Mouse (Mus musculus) CH12F3 (cell line): ENCODE data around the gene Galnt10.

Experiments
- in situ Hi-C: fragments of 300-500 bp; cut with MboI; formaldehyde crosslinking; loops from 2 replicates; pipeline ENCODE4 v1.14.3; 2020; ENCODE audit warnings: low sequenced_read_pairs

Gene Galnt10

DNA sequence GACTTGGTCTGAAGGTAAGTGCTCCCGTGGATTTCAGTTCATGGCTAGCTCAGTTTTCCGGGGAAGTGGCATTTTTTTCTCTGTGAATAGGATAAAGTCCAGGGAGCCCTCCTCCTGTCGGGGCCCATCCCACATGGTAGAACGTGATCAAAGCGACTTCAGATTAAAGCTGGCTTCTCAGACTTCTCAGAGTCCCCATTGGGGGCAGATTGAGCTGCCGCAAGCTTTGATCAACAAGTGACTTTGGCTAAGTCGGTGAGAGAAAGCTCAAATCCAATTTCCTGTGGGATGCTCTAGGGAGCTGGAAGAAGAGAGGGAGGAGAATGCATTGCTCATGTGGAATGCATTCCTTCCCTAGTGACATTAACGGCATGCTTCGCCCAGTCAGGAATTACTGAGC lies 10.1 kb upstream of the Galnt10 start:
- in situ Hi-C loops, result no loop called here

DNA sequence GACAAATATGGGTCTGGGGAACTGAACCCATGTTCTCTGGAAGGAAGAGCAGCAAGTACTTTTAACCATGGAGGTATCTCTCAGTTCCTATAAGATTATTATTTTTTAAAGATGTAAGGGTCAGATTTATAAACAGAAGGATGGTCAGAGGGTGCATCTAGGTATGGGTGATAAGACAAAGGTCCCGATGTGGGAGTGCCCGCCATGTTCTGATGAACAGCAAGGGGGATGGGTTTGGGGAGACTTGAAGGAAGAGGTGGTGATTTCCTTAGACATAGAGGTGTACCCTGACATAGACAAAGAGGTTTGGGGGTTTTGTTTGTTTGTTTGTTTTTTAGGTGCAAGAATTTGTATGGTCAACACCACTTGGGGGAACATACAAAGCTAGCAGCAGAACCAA lies 1.6 kb upstream of the Galnt10 start:
- in situ Hi-C loops, result no loop called here

DNA sequence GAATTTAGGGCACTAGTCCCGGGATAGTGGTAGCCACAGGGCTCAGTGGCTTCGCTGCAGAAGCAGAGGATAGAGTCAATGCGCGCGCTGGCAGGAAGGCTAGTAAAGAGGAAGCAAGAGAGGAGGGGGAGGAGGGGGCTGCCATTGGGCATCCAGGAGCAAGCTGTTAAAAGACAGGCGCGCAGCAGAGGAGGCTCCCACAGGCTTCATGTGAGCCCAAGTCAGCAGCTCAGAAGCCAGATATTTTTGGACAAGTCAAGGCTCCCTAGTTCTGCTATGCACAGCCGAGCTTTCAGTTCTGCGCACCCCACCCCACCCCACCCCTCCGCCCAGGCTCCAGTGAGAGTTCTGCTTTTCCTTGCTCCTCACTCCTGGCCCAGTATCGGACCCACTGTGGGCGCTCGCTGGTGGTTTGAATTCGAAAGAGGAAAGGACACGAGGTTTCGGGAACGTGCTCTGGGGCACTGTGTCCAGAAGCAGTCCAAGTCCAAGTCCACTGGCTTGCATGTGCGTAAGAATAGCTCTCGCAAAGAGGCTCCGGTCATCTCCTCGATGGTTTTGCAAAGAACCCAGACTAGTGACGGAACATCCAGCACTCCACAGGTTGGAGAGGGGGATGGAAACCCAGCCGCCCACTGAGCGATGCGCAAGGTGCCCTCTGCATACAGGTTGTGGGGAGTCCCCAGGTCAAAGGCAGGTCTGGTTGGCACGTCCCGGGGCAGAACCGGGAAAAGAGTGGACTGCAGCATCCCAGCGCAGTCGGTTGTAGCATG lies 811 bp upstream of the Galnt10 start:
- in situ Hi-C loops, result no loop called here

DNA sequence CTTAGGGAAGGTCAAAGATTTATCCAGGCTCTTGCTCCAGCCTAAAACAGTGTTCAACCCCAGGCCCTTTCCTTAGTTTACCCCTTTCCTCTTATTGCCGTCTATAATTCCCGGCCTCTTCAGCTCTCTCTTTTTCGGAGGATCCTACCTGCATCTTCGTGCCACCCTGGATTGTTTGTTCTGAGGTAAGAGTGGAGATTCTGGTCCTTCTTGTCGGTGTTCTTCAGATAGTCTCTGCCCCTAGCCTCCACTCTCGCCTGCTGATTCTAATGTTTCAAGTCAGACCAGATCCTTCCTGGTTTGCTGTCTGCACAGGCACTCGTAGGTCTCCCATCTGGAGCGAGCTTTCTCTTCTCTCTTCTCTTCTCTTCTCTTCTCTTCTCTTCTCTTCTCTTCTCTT lies 605 bp downstream of the Galnt10 start:
- in situ Hi-C loops, result no loop called here

DNA sequence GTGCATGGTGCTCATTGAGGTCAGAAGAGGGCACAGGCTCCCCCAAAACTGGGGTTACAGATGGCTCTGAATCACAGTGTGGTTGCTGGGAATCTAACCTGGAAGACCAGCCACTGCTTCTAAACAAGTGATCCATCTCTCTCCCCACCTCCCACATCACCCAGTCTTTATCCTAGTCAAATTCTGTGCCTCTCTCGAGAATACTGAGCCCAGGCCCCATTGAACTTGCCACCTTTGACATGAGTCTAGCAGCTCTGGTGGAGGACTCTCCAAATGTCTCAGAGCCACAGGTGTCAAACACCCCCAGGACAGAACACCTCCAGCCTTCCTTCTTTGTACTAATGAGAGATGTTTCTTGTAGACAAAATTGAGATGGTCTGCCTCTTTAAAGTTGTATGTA lies 1.2 kb downstream of the Galnt10 start:
- in situ Hi-C loops, result no loop called here

DNA sequence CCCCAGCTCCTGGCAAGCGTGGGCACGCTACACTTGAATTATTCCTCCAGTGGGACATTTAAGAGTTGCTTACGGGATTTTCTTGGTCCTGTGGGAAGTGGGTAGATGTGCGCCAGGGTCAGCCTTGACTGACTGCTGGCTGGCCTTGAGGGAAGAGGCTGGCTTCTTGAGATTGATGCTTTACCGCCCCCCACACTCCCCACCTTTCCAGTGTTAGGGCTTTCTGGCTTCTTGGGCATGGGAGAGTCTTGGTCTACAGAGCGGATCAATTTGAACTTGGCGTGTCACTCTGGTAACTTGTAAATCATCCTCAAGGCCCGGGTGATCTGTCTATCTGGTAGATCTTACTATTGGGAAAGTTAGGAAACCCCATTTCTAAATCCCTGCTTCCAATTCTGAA lies 1.7 kb downstream of the Galnt10 start:
- in situ Hi-C loops, result no loop called here

DNA sequence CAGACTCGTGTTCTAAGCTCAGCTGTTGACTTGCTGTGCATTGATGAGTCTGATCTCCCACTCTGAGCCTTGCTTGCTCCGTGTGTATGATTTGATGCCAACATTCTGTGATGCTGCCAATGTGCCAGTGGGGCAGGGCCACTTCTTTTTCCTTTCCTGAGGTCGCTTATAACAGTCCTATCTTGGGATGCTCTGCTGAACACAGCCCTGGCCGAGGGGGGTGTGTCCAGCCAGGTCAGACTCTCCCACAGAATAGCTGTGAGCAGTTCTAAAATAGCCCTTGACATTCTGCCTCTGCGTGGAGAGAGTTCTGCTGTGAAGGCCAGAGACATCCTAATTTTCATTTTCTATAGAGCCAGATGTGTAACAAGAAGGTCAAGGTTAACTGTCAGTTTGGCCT lies 2.2 kb downstream of the Galnt10 start:
- in situ Hi-C loops, result no loop called here

DNA sequence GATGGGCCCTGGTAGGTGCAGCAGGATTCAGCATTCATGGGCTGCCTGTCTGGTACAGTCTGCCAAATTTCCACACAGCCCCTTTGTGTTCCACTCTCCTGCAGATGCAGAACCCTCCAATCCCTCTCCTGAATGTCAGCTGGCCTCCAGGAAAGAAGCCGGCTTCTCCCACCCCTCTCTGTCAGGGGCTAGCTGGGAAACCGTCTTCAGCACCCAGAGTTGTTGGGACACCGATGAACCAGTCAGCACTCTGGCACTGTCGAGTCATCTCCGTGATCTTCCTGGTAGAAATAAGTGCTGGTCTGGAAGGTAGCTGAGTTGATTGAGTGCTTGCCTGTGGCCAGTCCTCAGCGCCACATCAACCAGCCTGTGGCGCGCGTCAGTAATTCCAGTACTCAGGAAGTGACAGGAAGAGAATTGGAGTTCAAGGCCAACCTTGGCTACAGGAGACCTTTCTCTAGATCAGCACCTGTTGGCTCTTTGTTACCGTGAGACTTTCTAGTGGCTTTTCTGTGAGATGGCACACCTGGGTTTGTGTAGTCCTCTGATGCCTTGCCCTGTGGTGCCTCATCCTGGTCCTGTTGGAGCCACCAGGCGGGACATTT lies 3.1 kb downstream of the Galnt10 start:
- in situ Hi-C loops, result no loop called here

DNA sequence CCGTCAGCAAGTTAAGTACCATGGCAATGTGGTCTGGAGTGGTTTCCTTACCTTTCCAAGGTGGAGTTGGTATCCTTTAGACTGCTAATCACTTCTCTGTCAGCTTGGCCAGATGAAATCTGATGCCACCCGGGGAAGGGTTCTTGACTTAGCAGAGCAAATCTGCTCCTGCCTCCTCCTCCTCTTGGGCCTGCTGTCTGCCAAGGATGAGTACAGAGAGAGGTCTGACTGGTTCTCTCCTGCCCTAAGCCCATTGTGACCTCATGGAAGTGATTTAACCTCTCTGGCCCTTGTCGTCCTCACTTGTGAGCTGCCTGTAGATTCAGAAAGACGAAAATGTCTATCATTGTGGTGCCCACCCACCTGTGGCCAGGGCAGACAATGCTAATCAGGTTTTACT lies 4.0 kb downstream of the Galnt10 start:
- in situ Hi-C loops, result no loop called here

DNA sequence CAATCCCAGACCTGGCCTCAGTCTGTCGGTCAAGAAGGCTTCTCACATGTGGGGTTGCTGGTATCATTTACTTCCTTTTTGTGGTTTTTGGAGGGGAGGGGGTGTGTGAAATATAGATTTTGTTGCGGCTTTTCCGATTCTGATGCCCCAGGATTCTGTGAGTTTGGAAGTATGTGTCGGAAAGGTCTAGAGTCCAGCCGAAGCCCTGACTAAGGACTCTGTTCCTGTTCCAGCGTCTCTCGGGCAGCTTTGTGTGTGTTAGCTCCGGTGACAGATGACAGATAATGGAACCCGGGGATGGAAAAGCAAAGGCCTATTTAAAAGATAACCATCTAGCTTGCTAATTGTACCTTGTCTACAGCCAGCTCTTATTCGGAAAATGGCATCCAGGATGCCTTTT lies 4.4 kb downstream of the Galnt10 start:
- in situ Hi-C loops, result no loop called here

DNA sequence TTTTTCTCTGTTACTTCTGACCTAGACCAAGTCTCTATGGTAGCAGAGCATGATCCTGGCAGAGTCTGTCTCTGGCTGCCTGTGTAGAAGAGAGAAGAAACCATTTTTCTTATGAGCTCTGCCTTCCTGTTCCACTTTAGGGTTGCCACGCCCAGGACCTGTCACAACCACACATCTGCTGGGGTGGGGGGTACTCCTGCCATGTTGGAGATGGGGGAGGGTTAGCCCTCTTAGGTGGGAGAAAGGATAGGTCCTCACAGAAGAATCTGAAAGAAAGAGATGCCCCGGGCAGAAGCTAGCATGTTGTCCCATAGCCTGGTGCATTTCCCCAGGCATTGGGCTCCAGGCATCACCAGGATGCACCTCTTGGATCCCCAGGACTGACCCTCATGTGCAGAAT lies 5.6 kb downstream of the Galnt10 start:
- in situ Hi-C loops, result no loop called here

DNA sequence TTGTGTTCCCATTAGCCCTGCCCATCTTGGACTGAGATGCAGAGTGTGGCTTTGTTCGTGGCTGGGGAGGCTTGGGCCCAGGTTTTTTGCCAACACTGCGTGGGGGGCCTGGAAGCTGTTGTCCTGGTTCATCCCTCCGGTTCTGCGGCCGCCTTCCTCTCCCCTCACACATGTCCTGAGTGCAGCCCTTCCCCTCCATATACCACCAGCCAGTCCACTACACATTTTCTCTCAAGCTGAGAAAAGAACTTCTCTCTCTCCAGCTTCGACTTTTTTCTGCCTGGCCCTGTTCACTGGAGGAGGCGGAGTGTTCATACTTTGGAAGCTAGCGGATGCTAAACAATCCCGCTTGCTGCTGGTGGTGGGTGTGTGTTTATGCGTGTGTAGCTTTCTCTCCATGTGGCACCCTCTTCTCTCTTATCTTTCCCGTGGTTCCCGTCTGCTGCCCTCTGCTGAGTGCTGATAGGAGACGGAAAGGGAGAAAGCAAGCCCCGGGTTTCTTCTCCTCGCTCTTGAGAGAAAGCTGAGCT lies 6.1 kb downstream of the Galnt10 start:
- in situ Hi-C loops, result no loop called here

DNA sequence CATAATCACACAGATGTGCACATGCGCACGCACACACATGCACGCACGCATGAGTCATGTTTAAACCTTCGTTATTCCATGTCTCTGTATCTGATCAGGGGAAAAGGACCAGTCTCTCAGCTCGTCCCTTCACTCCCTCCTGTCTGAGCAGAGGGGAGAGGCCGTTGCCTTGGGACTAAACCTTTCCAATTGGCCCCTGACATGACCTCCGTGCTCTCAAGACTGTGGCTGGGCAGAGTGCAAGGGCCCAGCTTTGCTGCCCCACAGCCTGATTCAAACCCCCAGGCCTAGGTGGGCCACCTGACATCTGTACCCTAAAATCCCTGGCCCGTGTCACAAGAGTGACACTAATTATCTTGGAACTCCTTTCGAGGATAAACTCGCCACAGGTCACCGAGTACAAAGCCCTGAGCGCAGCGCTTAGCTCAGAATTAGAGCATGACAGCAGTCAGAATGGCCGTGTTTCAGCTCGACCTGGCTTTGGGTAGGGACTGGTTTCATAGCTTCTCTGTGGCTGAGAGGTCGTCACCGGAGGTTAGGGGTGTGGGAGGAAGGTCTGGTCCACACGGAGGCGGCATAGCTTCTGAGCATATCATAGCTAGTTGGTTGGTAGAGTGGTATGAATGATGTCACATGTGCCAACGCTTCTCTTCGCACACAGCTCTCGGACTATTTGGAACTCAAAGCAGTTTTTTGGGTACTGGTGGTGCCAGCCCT lies 7.1 kb downstream of the Galnt10 start:
- in situ Hi-C loops, result no loop called here

DNA sequence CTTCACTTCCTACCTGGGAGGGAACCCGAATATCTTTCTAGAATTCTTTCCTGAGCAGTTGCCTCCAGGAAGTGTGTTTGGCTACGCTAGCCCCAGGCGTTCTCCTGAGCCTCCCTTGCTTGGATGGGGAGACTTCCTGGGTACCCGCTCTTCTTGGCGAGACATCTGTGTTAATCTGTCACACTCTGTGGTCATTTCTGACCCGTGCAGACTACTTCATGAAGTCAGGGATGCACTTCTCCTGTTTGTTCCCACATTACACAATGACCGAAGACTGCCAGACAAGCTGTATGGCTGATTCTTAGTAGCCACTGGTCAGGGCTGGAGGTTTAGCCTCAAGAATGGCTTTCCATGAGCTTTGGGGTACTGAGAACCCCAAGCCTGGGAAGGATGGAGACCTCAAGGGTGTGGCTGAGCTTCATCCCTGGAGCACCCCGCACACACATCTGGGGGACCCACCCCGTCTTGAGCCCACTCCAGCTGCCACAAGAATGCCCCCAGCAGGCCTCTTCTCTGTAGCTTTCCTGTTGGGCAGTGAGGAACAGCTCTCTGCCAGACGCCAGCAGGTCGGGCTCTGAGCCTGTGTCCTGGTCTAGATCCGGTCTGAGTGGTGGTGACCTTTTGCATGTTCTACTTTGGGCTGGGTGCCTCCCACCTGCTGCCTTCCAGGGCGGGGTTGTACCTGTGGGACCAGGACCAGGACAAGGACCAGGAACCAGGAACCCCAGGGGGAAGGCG lies 7.8 kb downstream of the Galnt10 start:
- in situ Hi-C loops, result no loop called here

DNA sequence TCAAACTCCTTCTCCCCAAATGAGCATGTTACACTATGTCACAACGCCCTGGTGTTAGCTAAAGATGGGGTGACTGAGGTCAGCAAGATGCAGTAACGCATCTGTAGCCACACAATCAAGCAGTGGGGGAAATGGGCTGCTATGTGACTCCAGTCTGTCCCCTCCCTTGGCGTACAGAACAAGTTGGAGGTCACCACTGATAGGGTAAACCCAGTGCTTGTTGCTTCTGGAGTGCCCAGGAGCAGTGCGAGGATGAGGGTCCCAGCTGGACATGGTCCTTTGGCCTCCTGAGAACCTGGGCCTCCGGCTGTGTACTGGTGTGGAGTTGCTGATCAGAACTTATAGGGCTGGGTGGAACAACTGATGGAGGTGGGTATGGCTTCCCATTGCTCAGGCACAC lies 8.6 kb downstream of the Galnt10 start:
- in situ Hi-C loops, result no loop called here

DNA sequence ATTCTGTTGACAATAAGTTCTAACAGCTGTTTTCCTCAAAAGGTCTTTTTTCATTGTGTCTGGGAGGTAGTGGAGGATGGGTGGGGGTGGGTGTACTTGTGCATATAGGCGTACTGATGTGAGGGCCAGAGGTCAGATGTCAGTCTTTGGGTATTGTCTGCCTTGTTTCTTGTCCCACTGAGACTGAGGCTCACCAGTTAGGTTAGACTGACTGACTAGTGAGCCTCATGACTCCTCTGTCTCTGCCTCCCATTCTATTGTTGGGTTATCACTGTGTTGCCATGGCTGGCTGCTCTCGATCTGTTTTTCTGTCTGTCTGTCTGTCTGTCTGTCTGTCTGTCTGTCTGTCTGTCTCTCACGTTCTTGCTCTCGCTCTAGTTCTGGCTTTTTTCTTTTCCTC lies 9.1 kb downstream of the Galnt10 start:
- in situ Hi-C loops, result no loop called here

DNA sequence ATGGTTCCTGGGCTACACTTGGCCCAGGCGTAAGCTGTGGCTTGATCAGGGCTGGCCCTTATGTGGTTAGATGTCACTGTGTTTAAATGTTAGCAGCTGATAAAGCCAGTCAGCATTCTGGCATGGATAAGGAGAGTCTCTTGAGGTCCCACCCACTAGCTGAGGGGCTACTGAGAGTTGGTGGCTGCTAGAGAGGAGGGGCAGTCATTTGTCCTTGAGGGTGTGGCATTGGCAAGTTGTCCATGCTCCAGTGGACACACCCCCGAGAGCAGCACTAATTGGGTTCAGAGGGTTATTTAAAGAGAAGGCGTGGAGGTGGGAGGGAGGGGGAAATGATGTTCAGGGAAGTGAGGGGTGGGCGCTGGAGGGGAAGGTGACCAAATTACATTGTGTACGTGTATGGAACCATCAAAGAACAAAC lies 9.7 kb downstream of the Galnt10 start:
- in situ Hi-C loops, result no loop called here

DNA sequence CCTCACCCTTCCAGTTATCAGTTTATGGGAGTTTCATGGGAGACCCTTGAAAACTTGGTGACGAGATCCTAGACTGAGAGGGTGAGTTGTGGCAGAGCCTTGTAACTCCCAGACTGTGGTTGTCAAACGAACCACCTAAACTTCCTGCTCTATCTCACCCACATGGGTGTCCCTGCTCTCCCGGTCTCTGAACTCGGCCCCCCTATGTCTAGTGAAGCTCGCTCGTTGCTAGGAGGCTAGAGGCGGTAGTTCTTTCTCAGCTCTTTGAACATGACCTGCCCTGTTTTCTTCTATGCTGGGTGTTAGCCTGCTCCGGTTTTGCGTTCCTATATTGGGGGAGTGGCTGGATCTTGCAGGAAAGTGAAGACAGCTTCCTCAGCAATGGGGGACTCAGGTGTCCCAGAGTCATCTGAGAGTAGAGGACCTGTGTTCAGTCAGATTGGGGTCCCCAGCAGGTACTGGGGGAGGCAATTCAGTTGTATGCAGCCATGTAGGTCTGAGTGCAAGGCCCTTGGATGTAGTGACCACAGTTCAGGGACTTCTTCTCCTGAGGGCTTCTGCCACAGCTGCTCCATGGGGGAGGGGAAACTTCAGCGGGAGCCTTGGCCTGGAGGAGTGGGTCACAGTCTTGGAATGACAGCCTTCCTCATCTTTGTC lies 10.6 kb downstream of the Galnt10 start:
- in situ Hi-C loops, result no loop called here

DNA sequence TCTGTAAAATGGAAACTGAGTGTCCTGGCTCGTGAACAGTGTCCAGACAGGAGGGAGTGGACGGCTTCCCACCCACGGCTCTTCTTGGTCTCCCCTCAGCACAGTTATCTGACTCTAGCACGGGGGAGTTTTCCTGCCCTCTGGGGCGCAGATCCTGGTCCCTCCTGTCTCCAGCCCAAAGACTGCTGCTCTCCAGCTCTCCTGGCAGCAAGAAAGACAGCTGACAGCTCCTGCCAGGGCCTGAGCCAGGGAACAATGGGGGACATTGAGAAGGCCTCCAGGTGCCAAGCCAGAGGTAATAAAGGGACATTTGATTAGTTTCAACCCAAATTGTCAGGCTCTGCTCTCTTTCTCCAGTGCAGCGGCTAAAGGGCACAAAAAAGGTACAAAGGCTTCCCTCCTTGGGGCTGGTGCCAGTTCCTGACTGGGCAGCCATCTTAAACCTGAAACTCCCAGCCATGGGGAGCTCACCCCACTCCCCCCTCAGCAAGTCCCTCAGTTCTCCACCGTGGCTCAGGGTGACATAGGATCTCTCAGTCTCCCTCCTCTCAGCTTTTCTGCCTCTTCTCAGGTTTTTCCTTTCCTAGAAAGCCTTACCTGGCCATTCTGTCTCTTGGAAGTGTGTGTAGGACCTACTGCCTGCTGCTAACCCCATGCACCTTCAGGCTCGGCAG lies 11.5 kb downstream of the Galnt10 start:
- in situ Hi-C loops, result no loop called here

DNA sequence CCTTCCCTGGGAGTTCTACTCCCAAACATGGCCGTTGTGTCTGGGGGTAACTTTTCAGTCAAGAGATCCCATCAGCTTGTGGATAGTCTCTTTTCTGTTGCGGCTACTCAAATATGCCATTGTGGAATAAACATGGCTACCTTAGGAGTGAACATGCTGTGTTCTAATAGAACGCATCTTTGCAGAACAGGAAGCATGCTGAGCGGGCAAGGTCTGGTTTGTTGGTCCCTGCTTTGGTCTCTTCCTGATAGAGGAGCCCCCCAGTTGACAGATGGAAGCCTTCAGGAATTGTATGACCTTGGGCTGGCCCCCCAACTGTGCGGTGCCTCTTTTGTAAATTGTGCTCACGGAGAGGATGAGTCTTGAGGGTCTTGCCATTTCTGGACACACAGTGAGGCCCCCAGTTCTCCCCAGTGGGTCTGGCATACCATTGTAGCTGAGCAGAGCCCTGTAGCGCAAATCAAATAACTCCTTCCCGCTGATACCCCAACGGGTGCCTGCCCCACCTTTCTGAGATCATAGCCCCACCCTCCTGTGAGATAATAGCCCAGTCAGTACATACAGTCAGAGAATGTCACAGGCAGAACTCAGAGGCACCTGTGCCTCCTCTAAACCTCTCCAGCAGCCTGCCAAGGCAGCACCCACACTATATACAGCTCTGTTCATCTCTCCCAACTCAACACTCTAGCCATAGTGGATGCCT lies 12.3 kb downstream of the Galnt10 start:
- in situ Hi-C loops, result no loop called here
